Mouse (Mus musculus): ENCODE data around the gene Eef1a1. TPM values are rescaled to one million over a fixed set of nuclear protein-coding genes. Genes with fewer than 3 reads are reported as not detected.
"Not testable (repeated sequence)": the region's sequence is repeated elsewhere in the genome, so short reads cannot be mapped to it uniquely, and the experiment has no call there.

Eef1a1 gene
- polyA plus RNA-seq, 1 experiment from 2014 or later = 4,691 TPM

DNA sequence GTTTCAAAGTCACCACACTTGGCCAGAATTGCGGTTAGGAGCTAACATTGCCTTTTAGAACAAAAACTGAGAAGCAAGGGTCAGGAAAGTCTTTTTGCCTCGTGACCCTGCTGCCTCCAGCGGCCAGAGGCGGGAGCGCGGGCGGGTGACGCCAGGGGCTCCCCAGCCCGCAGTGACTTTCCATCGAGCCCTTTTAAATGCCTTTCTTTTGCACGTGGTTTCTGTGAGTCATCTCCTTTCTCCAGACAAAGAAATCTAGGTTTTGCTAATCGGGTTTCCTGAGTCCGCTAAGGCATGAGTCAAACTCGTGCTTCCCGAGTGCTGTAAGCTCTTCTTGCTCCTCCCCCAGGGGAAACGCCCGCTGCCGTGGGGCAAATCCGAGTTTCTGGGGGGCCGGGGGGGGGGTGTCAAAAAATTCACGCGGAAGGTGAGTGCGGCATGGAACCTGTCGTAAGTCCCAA lies 38.4 kb upstream of the Eef1a1 start:
- DNase-seq (ENCODE audit: low spot score) = peak; percentile 86
- Histone ChIP-seq H3K4me3 (ENCODE audit: low read depth, low read length) (peak overlapping the region; percentile 41), H3K4me1 (replicated peaks; ENCODE audit: control insufficient read depth, insufficient read depth, low read length) (no peaks in the 10 kb centered on the region), H3K9ac (ENCODE audit: low read depth, low read length) (peak overlapping the region; percentile 61), H3K9me3 (ENCODE audit: control insufficient read depth, low read length) (no peaks in the 10 kb centered on the region), H3K4me2 (replicated peaks; ENCODE audit: low read depth, low read length) (peak overlapping the region; percentile 64), H3K27me3 (ENCODE audit: control insufficient read depth, insufficient read depth, low read length) (no peaks in the 10 kb centered on the region), H3K36me3 (ENCODE audit: control insufficient read depth, insufficient read depth, low read length) (no peaks in the 10 kb centered on the region), H3K27ac (ENCODE audit: low read depth, low read length) (peak overlapping the region; percentile 58; the same call in 1 of the 2 replicates)
- ATAC-seq (ENCODE audit: low FRiP score) = peak; percentile 81
- under 1% methylated on average over 24 of the region's 24 CpGs for WGBS

- no peaks in the 10 kb centered on the region for H3K9me3 ChIP-seq (ENCODE audit: control insufficient read depth, low read length)
- H3K36me3 ChIP-seq (ENCODE audit: control insufficient read depth, insufficient read depth, low read length) = no peaks in the 10 kb centered on the region
- no peak overlapping the region for H3K4me2 ChIP-seq (replicated peaks; ENCODE audit: low read depth, low read length)
- no peaks in the 10 kb centered on the region for H3K4me1 ChIP-seq (replicated peaks; ENCODE audit: control insufficient read depth, insufficient read depth, low read length)
- H3K9ac ChIP-seq (ENCODE audit: low read depth, low read length) = no peak overlapping the region
- ATAC-seq (ENCODE audit: low FRiP score) (no peak), DNase-seq (ENCODE audit: low spot score) (no peak)
- H3K4me3 ChIP-seq (ENCODE audit: low read depth, low read length) = no peak overlapping the region
- WGBS = 84% methylated on average over 2 of the region's 2 CpGs
- H3K27me3 ChIP-seq (ENCODE audit: control insufficient read depth, insufficient read depth, low read length) = no peaks in the 10 kb centered on the region
- H3K27ac ChIP-seq (ENCODE audit: low read depth, low read length) = no peak overlapping the region
These were observed 37.3 kb upstream of the Eef1a1 start for GRCm38 (mm10) chr9:78526206-78526605.

DNA sequence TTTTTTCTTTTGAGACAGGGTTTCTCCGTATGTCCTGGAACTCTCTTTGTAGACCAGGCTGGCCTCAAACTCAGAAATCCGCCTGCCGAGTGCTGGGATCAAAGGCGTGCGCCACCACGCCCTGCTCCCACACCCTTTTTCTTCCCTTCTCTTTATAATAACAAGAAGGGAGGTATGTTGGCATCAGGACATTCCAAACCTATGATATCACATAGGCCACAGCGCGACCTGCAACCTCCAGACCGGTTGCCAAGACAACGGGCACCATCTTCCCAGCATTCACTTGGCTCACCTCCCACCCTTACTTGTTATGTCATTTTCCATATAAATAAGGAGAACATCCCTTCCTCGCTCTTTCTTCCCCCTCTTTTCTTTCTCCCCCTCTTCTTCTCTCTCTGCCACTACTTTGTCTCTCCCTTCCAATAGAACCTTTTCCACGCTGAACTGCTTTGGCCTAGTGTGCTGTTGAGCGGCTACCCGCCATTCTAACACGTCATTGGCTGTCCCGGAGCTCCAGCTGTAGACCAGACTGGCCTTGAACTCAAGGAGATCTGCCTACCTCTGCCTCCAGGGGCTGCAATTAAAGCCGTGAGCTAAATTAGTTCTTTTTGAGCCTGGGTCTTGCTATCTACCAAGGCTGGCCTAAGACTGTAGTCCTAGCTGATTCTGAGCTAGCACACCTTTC lies 36.6 kb upstream of the Eef1a1 start:
- Histone ChIP-seq H3K4me1 (replicated peaks; ENCODE audit: control insufficient read depth, insufficient read depth, low read length) (no peaks in the 10 kb centered on the region), H3K9ac (ENCODE audit: low read depth, low read length) (no peak overlapping the region), H3K36me3 (ENCODE audit: control insufficient read depth, insufficient read depth, low read length) (no peaks in the 10 kb centered on the region), H3K9me3 (ENCODE audit: control insufficient read depth, low read length) (no peaks in the 10 kb centered on the region), H3K4me3 (ENCODE audit: low read depth, low read length) (no peak overlapping the region), H3K27me3 (ENCODE audit: control insufficient read depth, insufficient read depth, low read length) (no peaks in the 10 kb centered on the region), H3K4me2 (replicated peaks; ENCODE audit: low read depth, low read length) (no peak overlapping the region), H3K27ac (ENCODE audit: low read depth, low read length) (no peak overlapping the region)
- WGBS = 94% methylated on average over 17 of the region's 17 CpGs
- ATAC-seq (ENCODE audit: low FRiP score) (no peak), DNase-seq (ENCODE audit: low spot score) (no peak)

GRCm38 (mm10) chr9:78521689-78522088 lies 32.7 kb upstream of the Eef1a1 start:
- H3K4me3 ChIP-seq (ENCODE audit: low read depth, low read length) = peak overlapping the region; percentile 55
- no peaks in the 10 kb centered on the region for H3K36me3 ChIP-seq (ENCODE audit: control insufficient read depth, insufficient read depth, low read length)
- peak overlapping the region; percentile 56 for H3K4me2 ChIP-seq (replicated peaks; ENCODE audit: low read depth, low read length)
- ATAC-seq (ENCODE audit: low FRiP score) (no peak), DNase-seq (ENCODE audit: low spot score) (peak; percentile 53)
- peak overlapping the region; percentile 68; the same call in 1 of the 2 replicates for H3K27ac ChIP-seq (ENCODE audit: low read depth, low read length)
- H3K27me3 ChIP-seq (ENCODE audit: control insufficient read depth, insufficient read depth, low read length) = no peaks in the 10 kb centered on the region
- H3K4me1 ChIP-seq (replicated peaks; ENCODE audit: control insufficient read depth, insufficient read depth, low read length) = no peaks in the 10 kb centered on the region
- 32% methylated on average over 14 of the region's 14 CpGs for WGBS
- H3K9me3 ChIP-seq (ENCODE audit: control insufficient read depth, low read length) = no peaks in the 10 kb centered on the region
- peak overlapping the region; percentile 48 for H3K9ac ChIP-seq (ENCODE audit: low read depth, low read length)

GRCm38 (mm10) chr9:78520780-78521601 lies 32.0 kb upstream of the Eef1a1 start:
- Histone ChIP-seq H3K36me3 (ENCODE audit: control insufficient read depth, insufficient read depth, low read length) (no peaks in the 10 kb centered on the region), H3K4me1 (replicated peaks; ENCODE audit: control insufficient read depth, insufficient read depth, low read length) (no peaks in the 10 kb centered on the region), H3K9me3 (ENCODE audit: control insufficient read depth, low read length) (no peaks in the 10 kb centered on the region), H3K9ac (ENCODE audit: low read depth, low read length) (peak overlapping the region; percentile 48), H3K27ac (ENCODE audit: low read depth, low read length) (peak overlapping the region; percentile 68), H3K4me2 (replicated peaks; ENCODE audit: low read depth, low read length) (peak overlapping the region; percentile 56), H3K27me3 (ENCODE audit: control insufficient read depth, insufficient read depth, low read length) (no peaks in the 10 kb centered on the region), H3K4me3 (ENCODE audit: low read depth, low read length) (peak overlapping the region; percentile 55)
- ATAC-seq (ENCODE audit: low FRiP score) (peak; percentile 69), DNase-seq (ENCODE audit: low spot score) (peak; percentile 72)
- 2% methylated on average over 40 of the region's 40 CpGs for WGBS

DNA sequence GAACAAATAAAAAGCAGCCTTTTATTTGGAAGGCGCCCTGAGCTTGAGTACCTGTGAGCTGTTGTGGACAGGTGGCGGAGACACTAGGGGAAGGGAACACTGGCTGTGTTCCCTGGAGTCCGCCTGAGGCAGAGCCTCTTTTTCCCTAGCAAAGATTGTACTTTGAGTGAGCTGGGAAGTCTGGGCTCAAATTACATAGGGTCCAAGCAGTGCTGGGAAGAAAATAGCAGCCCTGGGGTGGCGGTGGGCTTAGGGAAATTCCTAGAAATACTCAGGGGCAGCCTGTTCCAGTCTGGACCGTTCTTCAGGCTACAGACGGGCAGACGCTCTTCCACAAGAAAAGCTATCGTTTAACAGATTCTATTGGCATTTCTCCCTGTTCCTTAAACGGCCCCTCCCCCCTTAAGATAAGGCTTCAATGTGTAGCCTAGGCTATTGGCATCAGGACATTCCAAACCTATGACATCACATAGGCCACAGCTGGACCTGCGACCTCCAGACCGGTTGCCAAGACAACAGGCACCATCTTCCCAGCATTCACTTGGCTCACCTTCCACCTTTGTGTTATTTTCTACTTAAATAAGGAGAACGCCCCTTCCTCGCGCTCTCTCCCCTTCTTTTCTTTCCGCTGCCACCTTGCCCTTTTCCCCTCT lies 31.3 kb upstream of the Eef1a1 start:
- Histone ChIP-seq H3K4me3 (ENCODE audit: low read depth, low read length) (peak overlapping the region; percentile 55), H3K9me3 (ENCODE audit: control insufficient read depth, low read length) (no peaks in the 10 kb centered on the region), H3K36me3 (ENCODE audit: control insufficient read depth, insufficient read depth, low read length) (no peaks in the 10 kb centered on the region), H3K27me3 (ENCODE audit: control insufficient read depth, insufficient read depth, low read length) (no peaks in the 10 kb centered on the region), H3K4me1 (replicated peaks; ENCODE audit: control insufficient read depth, insufficient read depth, low read length) (no peaks in the 10 kb centered on the region), H3K27ac (ENCODE audit: low read depth, low read length) (peak overlapping the region; percentile 68), H3K4me2 (replicated peaks; ENCODE audit: low read depth, low read length) (peak overlapping the region; percentile 56), H3K9ac (ENCODE audit: low read depth, low read length) (peak overlapping the region; percentile 48)
- peak; percentile 94 for ATAC-seq (ENCODE audit: low FRiP score)
- DNase-seq (ENCODE audit: low spot score) = peak; percentile 91
- WGBS = 2% methylated on average over 15 of the region's 15 CpGs

DNA sequence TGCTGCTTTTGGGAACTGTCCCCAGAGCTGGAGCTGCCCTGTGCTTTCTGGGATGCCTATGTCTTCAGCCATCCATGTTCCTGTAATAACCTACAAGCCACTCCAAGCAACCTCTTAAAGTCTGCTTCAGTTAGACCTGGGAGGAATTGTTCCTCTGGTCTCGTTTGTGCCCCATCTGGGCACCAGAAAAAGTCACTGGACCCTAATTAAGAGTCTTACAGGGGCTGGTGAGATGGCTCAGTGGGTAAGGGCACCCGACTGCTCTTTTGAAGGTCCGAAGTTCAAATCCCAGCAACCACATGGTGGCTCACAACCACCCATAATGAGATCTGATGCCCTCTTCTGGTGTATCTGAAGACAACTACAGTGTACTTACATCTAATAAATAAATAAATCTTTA lies 28.3 kb upstream of the Eef1a1 start:
- not testable (repeated sequence) for H3K4me1 ChIP-seq (replicated peaks; ENCODE audit: control insufficient read depth, insufficient read depth, low read length); H3K27me3 ChIP-seq (ENCODE audit: control insufficient read depth, insufficient read depth, low read length); H3K4me3 ChIP-seq (ENCODE audit: low read depth, low read length); H3K9me3 ChIP-seq (ENCODE audit: control insufficient read depth, low read length); H3K36me3 ChIP-seq (ENCODE audit: control insufficient read depth, insufficient read depth, low read length); ATAC-seq (ENCODE audit: low FRiP score); H3K9ac ChIP-seq (ENCODE audit: low read depth, low read length); H3K27ac ChIP-seq (ENCODE audit: low read depth, low read length); DNase-seq (ENCODE audit: low spot score); H3K4me2 ChIP-seq (replicated peaks; ENCODE audit: low read depth, low read length)
- WGBS = 76% methylated on average over 3 of the region's 3 CpGs

- no peaks in the 10 kb centered on the region for H3K9me3 ChIP-seq (ENCODE audit: control insufficient read depth, low read length)
- H3K4me1 ChIP-seq (replicated peaks; ENCODE audit: control insufficient read depth, insufficient read depth, low read length) = no peaks in the 10 kb centered on the region
- whole genome bisulfite sequencing = 77% methylated on average over 3 of the region's 3 CpGs
- no peak overlapping the region for H3K4me3 ChIP-seq (ENCODE audit: low read depth, low read length)
- H3K27me3 ChIP-seq (ENCODE audit: control insufficient read depth, insufficient read depth, low read length) = no peaks in the 10 kb centered on the region
- H3K9ac ChIP-seq (ENCODE audit: low read depth, low read length) = no peak overlapping the region
- H3K4me2 ChIP-seq (replicated peaks; ENCODE audit: low read depth, low read length) = no peak overlapping the region
- no peak for ATAC-seq (ENCODE audit: low FRiP score)
- H3K27ac ChIP-seq (ENCODE audit: low read depth, low read length) = no peak overlapping the region
- no peaks in the 10 kb centered on the region for H3K36me3 ChIP-seq (ENCODE audit: control insufficient read depth, insufficient read depth, low read length)
- DNase-seq (ENCODE audit: low spot score) = no peak
These were observed 27.2 kb upstream of the Eef1a1 start for GRCm38 (mm10) chr9:78516125-78516524.

Measured in hindbrain, embryonic 11.5 days (tissue).